Mouse (Mus musculus): ENCODE data around the gene Ddx55.

GRCm38 (mm10) chr5:124614709-124615108 lies 62.0 kb downstream of the Ddx55 start:
- no peak for TF ChIP-seq CTCF (IDR thresholded peaks at IDR 0.05; ENCODE audit: control insufficient read depth, insufficient read depth, low read length)
- TF ChIP-seq POLR2A (IDR thresholded peaks at IDR 0.05; ENCODE audit: borderline replicate concordance, control insufficient read depth, low read depth, low read length), result no peak
